Mouse (Mus musculus) left cerebral cortex, adult 18-20 months (tissue): ENCODE measurements around the gene Nos2. TPM values are rescaled to one million over a fixed set of nuclear protein-coding genes. Genes with fewer than 3 reads are reported as not detected.

Experiments
- DNase-seq, 2 experiments: peaks; one replicate each; pipeline ENCODE4 v3.0.0; 2021 to 2022; ENCODE audit warnings: low spot score in 2 of 2, mixed read lengths in 1 of 2
- long read RNA-seq, 2 experiments: library from polyadenylated mRNA; stranded (forward); transcript quantifications; one replicate each; pipeline ENCODE4 v2.0.0; 2021
- total RNA-seq, 2 experiments: library from RNA; stranded (reverse); gene quantifications; 2 replicates each; pipeline ENCODE4 v1.2.3; 2021

The Nos2 gene
- under 1 TPM; 0.19 to 0.33 TPM for total RNA-seq
- long read RNA-seq, experiment 1, result 0 reads
- long read RNA-seq, experiment 2, result 0 reads

DNA sequence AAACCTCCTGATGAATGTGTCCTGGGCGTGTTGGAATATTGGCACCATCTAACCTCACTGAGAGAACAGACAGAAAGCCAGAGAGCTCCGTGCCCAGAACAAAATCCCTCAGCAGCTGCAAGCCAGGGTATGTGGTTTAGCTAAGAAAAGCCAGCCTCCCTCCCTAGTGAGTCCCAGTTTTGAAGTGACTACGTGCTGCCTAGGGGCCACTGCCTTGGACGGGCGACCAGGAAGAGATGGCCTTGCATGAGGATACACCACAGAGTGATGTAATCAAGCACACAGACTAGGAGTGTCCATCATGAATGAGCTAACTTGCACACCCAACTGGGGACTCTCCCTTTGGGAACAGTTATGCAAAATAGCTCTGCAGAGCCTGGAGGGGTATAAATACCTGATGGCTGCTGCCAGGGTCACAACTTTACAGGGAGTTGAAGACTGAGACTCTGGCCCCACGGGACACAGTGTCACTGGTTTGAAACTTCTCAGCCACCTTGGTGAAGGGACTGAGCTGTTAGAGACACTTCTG lies at the start of gene Nos2:
Gene Nos2, plus strand, starts transcription at position 377 of the 529 bp plus-strand sequence.
- DNase-seq, result no peak

DNA sequence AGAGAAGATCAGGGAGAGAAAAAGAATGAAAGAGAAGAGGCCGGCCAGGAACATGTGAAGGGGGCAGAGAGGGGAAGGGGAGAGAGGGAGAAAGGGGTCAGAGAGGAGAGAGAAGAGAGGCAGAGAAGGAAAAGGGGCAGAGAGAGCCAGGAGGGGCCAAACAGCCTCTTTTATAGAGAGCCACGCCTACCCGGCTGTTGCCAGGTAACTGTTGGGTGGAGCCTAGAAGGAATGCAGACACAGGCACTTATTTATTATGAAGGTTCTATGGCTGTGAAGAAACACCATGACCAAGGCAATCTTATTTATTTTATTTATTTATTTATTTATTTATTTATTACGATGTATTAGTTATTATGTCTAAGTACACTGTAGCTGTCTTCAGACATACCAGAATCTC lies 49.7 kb upstream of the Nos2 start:
- DNase-seq, result no peak

- DNase-seq, result no peak
Measured at GRCm38 (mm10) chr11:78872782-78873181, 47.8 kb upstream of the Nos2 start.

- DNase-seq, result no peak
Measured at GRCm38 (mm10) chr11:78879727-78880126, 40.9 kb upstream of the Nos2 start.

GRCm38 (mm10) chr11:78886693-78887092 lies 33.9 kb upstream of the Nos2 start:
- DNase-seq, result peak in 1 of 2 experiments; percentile 2

DNA sequence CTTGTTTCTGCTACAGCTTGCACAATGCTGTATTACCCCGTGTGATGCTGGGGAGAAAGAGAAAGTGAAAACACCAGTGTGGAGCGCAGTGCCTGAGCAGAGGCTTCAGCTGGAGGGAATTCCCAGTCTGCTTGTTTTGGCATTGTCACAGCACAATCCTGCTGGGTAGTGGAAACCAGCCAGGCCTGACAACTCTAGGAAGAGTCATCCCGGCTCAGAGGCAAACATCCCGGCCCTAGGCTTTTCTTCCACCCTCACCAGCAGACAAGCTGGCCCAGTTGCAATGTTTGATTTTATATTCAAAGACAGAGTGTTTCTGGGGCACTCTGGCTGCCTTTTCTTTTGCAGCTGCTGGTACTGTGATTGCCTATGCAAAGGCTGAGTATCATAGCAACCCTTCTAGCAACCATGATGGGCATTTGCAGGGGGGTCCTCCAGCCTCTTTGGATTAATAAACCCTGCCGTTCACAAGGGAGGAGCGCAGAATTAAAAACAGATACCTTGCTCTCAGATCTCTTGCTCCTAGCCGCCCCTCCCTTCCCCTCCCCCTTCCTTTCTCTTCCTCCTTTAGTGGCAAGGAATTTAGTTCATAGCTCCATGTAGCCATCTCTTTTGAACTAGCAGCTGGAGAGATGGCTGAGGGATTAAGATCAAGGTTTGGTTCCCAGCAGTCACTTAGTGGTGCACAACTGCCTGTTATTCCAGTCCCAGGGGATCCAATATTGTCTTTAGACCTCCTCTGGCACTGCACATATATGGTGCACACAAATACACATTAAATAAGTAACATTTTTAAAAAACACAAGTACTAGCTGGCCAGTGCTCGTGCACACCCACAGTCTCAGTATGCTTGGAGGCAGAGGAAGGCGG lies 33.2 kb upstream of the Nos2 start:
- DNase-seq, result peak; percentile 81 to 86

DNA sequence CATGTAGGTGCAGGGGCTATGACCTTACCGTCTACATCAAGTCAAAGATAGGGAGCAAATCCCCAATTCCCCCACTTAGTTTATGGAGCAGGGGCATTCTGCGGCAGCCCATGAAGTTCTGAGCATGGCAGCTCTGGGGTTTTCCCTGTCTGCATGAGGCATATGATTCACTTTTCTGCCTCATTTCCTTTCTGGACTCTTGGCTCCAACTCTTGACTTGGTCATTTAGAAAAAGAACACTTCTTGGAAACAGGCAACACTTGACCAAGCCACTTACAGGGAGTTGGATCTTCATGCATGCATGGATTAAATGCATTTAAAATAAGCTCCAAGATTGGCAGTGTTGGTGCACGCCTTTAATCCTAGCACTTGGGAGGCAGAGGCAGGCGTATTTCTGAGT lies 31.4 kb upstream of the Nos2 start:
- no peak for DNase-seq

- DNase-seq, result peak in 1 of 2 experiments; percentile 13
Measured at GRCm38 (mm10) chr11:78896357-78897123, 24.0 kb upstream of the Nos2 start.

DNA sequence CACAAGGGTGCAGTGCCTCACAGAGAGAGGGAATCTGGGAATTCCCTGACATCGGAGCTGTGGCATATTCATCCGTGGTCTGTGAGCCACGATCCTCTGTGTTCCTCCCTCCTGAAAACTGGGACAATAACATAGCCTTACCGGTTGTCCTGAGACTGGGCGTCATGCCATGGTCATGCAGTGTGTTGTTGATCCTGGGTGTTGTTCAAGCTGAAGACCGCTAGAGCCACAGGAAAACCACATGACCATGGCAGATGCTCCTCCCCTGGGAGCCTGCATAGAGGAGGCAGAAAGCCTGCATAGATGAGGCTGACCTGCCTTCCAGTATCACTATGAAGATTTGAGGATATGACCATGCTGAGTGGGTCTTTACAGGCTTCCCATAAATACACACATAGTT lies 5.1 kb upstream of the Nos2 start:
- no peak for DNase-seq

DNA sequence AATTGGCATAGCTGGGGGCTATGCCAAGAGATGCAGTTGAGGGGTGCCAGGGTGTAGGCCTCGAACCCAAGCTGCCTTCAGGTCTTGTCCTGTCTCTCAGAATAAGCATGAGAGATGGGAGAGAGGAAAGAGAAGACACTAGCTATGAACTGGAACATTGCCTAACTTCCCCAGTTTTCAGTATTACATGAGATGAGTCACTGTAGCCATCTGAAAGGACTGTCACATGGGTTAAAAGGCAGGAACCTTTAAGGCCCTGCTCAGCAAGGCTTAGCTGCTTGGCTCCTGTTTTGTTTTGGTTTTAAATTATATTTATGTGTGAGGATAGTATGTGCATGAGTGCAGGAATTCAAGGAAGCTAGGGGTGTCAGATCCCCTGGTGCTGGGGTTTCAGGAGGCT lies 4.2 kb upstream of the Nos2 start:
- no peak for DNase-seq

DNA sequence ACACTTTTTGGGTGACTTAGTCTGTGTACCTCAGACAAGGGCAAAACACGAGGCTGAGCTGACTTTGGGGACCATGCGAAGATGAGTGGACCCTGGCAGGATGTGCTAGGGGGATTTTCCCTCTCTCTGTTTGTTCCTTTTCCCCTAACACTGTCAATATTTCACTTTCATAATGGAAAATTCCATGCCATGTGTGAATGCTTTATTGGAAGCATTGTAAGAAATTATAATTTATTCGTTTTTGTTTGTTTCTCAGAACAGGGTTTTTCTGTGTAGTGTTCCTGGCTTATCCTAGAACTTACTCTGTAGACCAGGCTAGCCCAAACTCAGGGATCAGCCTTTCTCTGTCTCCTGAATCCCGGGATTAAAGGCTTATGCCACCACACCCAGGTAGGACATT lies 842 bp upstream of the Nos2 start:
- DNase-seq, result no peak

GRCm38 (mm10) chr11:78922678-78923407 lies 2.3 kb downstream of the Nos2 start:
- DNase-seq, result peak; percentile 12 to 43

- no peak for DNase-seq
Measured at GRCm38 (mm10) chr11:78924111-78924510, 3.5 kb downstream of the Nos2 start.

DNA sequence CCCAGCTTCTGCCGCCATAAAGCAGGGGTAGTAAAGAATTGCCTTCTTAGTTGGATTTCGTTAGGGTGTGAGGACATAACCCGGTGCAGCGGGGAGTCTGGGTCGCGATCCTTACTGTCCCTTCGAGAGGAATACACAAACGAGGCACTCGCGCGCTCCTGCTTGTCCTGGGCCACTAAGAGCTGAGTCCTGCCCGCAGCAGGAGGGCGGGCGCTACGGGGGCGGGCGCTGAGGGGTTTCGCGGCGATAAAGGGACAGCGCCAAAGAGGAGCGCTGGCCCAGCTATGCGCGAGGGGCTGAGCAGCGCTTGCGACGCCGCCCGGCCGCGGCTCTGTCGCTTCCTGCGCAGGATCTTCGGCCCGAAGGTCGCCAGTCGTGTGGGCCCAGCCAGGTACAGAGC lies 4.3 kb downstream of the Nos2 start:
- peak in 1 of 2 experiments; percentile 4 for DNase-seq

DNA sequence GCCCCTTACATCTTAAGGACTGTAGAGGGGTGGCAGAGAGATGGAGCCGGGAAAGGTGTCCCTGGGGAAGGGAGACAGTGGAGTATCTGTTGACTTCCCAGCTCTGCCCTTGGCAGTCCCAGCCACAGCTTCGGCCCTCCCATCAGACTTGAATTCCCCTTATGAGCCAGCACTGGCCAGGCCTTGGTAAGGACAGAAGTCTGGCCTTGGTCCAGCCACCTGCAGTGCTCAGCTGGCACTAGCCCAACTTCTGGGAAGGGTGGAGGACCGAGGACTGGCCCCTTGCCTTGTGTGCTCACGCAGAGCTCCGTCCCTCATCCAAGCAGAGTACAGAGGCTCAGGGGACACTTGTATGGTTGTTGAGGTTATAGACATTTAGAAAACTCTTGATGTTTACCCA lies 8.8 kb downstream of the Nos2 start:
- DNase-seq, result peak; percentile 13 to 16

- no peak for DNase-seq
Measured at GRCm38 (mm10) chr11:78934307-78934706, 13.7 kb downstream of the Nos2 start.

DNA sequence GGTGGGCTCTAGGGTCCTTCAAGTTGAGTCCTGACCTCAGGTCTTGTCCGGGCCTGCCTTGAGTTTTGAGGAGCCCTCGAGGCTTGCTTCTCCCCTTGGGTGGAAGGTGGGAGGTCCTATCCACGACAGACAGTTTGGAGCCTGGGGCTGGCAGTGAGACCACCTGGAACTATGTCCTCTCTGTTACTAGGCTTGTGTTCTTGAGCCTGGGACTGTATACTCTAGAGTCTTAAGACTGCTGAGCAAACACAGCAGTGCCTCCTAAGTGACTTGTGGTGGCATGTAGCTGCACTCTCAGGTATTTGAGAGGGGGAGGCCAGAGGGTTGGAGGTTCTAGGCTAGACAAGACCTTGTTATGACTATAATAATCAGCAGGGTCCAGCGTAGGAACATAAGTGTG lies 14.1 kb downstream of the Nos2 start:
- DNase-seq, result no peak

GRCm38 (mm10) chr11:78935178-78935577 lies 14.6 kb downstream of the Nos2 start:
- DNase-seq, result no peak

GRCm38 (mm10) chr11:78943083-78943482 lies 22.5 kb downstream of the Nos2 start:
- no peak for DNase-seq

- no peak for DNase-seq
Measured at GRCm38 (mm10) chr11:78950365-78950764, 29.8 kb downstream of the Nos2 start.

DNA sequence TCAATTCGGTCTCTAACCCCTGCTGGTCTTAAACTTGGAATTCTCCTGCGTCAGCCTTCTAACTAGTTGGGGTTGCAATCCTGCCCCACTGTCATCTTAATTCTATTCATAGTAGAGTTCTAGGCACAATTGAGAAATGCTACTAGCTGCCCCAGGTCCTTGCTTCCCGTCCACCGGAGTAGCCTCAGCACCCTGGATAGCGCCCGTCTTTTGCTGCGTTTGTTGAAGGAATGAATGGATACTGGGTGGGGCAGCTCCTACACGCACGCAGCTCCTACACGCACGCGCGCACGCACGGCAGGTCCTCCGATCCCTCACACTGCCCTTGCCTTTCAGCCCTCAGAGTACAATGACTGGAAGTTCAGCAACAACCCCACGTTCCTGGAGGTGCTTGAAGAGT lies 31.9 kb downstream of the Nos2 start:
- DNase-seq, result no peak
